Mouse (Mus musculus) G1E (cell line): ENCODE measurements around the gene Hdhd5. TPM values are rescaled to one million over a fixed set of nuclear protein-coding genes. Genes with fewer than 3 reads are reported as not detected.

ENCODE experiments used
- ATAC-seq: 2 replicates; pipeline ENCODE4 v1.8.0; 2016; ENCODE audit warnings: mild to moderate bottlenecking; ENCODE audit not compliant: insufficient number of reproducible peaks, poor library complexity, low FRiP score, severe bottlenecking; ENCODE audit errors: extremely low read depth
- DNase-seq: peaks from one replicate; pipeline ENCODE4 v3.0.0; 2012; ENCODE audit warnings: low spot score
- H3K27me3 ChIP-seq: 2 replicates; pipeline ENCODE4 v1.6.1; 2012; ENCODE audit warnings: mild to moderate bottlenecking, low read length, inconsistent platforms; ENCODE audit not compliant: insufficient read depth
- H3K36me3 ChIP-seq: replicated peaks from 2 replicates; pipeline ENCODE3; 2012; ENCODE audit warnings: mild to moderate bottlenecking, inconsistent platforms
- H3K4me1 ChIP-seq: 2 replicates; pipeline ENCODE4 v1.6.1; 2012; ENCODE audit warnings: low read depth, low read length, inconsistent platforms, mixed read lengths; ENCODE audit not compliant: insufficient read depth
- H3K4me3 ChIP-seq: 2 replicates; pipeline ENCODE4 v1.5.1; 2012; ENCODE audit warnings: low read depth, mild to moderate bottlenecking, inconsistent platforms, low read length, moderate library complexity, mixed read lengths
- H3K9me3 ChIP-seq: replicated peaks from 2 replicates; pipeline ENCODE4 v1.6.1; 2012; ENCODE audit warnings: inconsistent platforms
- CTCF ChIP-seq: IDR thresholded peaks from 2 replicates; pipeline ENCODE4 v1.5.1; 2012; ENCODE audit warnings: low read depth, low read length, inconsistent platforms, mixed read lengths
- GATA1 ChIP-seq: IDR thresholded peaks from 2 replicates; pipeline ENCODE4 v1.6.1; 2012; ENCODE audit warnings: borderline replicate concordance, low read length, inconsistent platforms, mixed read lengths
- GATA2 ChIP-seq: IDR thresholded peaks from 2 replicates; pipeline ENCODE4 v1.6.1; 2012; ENCODE audit warnings: low read depth, low read length, inconsistent platforms, borderline replicate concordance
- POLR2AphosphoS5 ChIP-seq: IDR thresholded peaks from 2 replicates; pipeline ENCODE4 v1.6.1; 2012; ENCODE audit warnings: low read depth, low read length, inconsistent platforms; ENCODE audit not compliant: insufficient replicate concordance
- TAL1 ChIP-seq: conservative IDR thresholded peaks from 2 replicates; pipeline ENCODE4 v1.6.1; 2012; ENCODE audit warnings: low read depth, low read length, inconsistent platforms, mixed read lengths
- polyA plus RNA-seq: library from polyadenylated mRNA; stranded (reverse); fragments of >175 nt; gene quantifications from 2 replicates; pipeline ENCODE4 v1.2.3, GENCODE M21; 2012
- total RNA-seq, 2 experiments: library from RNA; stranded (forward) in 1 of 2; stranded (reverse) in 1 of 2; fragments of 200-1000 nt in 1 of 2; fragments of >200 nt in 1 of 2; fragmentation: Nextera tagmentation in 1 of 2; gene quantifications; 2 replicates each; pipeline ENCODE4 v1.2.3; 2014 to 2017

The Hdhd5 gene
- total and polyA plus RNA-seq, 3 experiments: 10.0 to 12.8 (median 10.5) TPM

DNA sequence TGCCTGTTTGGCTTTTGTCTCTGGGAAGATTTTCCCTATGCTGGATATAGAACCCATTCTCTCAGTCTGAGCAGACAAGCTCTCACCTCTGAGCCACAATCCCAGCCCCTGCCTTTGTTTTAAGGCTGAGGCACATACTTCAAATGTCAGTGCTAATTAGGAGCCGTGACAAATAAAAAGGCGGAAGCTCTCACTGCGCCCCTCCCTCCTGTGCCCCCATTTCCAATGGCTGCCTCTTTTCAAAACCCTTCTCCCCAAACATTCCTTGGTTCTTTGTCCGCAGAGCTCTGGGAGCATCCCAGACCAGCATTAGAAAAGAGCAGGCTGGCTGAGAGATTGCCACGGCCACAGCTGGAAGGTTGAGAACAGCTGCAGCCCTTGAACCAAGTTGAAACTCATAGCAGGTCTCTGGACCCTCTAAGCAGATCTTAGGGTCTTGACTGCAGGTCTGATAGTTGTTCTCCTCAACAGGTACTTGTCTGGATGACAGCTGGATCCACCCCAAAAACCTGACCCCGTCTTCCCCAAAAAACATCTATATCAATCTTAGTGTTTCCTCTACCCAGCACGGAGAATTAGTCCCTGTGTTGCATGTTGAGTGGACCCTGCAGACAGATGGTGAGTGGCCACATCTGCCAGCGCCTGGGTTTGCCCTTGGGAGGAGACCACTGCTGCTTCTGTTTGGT lies 58.5 kb downstream of the Hdhd5 start:
- TF ChIP-seq CTCF (no peak), GATA2 (no peak), GATA1 (no peak), TAL1 (no peak), POLR2AphosphoS5 (no peak)
- Histone ChIP-seq H3K9me3 (no peaks in the 10 kb centered on the region), H3K27me3 (no peaks in the 10 kb centered on the region), H3K4me3 (no peak overlapping the region), H3K36me3 (peaks cover 68% of the 10 kb centered on the region), H3K4me1 (peaks cover 26% of the 10 kb centered on the region)
- no peak for ATAC-seq
- DNase-seq: no peak

DNA sequence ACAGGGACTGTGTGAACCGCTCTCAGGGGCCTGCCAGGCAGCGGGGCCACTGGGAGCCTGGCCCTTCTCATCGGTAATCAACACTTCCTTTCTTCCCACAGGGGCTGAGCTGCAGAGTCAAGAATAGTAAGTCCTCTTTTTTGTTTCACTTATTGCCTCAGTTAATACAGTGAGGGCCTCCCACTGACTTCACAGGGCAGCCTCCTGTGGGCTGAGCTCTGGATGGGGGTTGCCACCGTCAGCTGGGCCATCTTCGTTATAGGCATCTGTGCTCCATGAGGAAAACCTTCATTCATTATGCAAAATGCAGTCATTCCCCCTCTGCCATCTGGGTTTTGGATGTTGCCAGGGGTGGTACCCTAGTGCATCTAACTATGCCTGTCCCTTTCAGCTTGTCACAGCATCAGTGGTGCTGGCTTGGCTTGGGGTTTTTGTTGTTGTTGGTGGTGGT lies 59.1 kb downstream of the Hdhd5 start:
- peaks cover 30% of the 10 kb centered on the region for H3K4me1 ChIP-seq
- no peak overlapping the region for H3K4me3 ChIP-seq

DNA sequence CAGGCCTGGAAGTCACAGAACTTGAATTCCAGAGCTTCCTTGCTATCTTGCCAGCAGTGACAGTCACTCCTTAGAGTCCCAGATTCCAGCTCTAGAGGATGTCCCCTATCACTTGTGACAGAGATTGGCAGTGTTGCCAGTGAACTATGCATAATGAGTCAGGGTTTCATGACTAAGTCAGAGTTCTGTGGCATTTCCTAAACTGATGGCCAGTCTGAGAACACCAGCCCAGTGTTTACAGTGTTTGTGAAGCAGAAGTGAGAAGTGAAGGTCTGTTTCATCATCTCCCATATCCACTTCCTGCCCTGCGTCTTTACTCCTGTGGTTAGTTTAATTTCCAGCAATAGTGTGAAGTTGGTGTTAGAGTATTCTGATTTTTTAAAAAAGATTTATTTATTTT lies 60.5 kb downstream of the Hdhd5 start:
- ATAC-seq: no peak
- no peak for DNase-seq
- H3K36me3 ChIP-seq: peaks cover 58% of the 10 kb centered on the region
- no peaks in the 10 kb centered on the region for H3K9me3 ChIP-seq
- H3K27me3 ChIP-seq: no peaks in the 10 kb centered on the region
- no peak overlapping the region for H3K4me3 ChIP-seq
- peaks cover 42% of the 10 kb centered on the region for H3K4me1 ChIP-seq
- TF ChIP-seq CTCF: no peak
- TF ChIP-seq TAL1: no peak
- TF ChIP-seq GATA1: no peak
- no peak for TF ChIP-seq GATA2
- no peak for TF ChIP-seq POLR2AphosphoS5

More for the DNA sequence above, 59.1 kb downstream of the Hdhd5 start:
- no peaks in the 10 kb centered on the region for H3K27me3 ChIP-seq
- H3K36me3 ChIP-seq: peaks cover 66% of the 10 kb centered on the region
- ATAC-seq (no peak), DNase-seq (no peak)
- no peaks in the 10 kb centered on the region for H3K9me3 ChIP-seq
- TF ChIP-seq POLR2AphosphoS5 (no peak), CTCF (no peak), TAL1 (no peak), GATA1 (no peak), GATA2 (no peak)

DNA sequence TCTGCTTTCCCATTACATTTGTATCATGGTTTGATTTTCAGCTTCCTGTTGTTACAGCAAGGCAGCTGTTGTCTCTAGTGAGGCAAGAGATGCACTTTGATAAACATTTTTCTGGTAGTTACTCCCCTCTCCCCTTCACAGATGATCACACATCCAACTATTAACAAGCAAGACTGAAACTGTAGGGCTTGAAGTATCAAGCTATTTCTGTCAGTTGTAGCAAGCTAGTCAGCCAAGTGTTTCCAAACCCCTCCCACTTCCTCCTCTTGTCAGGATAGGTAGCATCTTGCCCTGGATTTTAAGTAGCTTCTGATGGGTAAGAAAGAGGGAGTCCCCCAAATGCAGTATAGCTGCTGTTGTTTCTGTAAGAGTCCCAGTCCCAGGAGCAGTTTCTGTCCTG lies 61.3 kb downstream of the Hdhd5 start:
- H3K4me3 ChIP-seq: no peak overlapping the region
- no peaks in the 10 kb centered on the region for H3K27me3 ChIP-seq
- DNase-seq (no peak), ATAC-seq (no peak)
- H3K4me1 ChIP-seq: peaks cover 50% of the 10 kb centered on the region
- TF ChIP-seq POLR2AphosphoS5: no peak
- TF ChIP-seq TAL1: no peak
- H3K9me3 ChIP-seq: no peaks in the 10 kb centered on the region
- peaks cover 54% of the 10 kb centered on the region for H3K36me3 ChIP-seq

DNA sequence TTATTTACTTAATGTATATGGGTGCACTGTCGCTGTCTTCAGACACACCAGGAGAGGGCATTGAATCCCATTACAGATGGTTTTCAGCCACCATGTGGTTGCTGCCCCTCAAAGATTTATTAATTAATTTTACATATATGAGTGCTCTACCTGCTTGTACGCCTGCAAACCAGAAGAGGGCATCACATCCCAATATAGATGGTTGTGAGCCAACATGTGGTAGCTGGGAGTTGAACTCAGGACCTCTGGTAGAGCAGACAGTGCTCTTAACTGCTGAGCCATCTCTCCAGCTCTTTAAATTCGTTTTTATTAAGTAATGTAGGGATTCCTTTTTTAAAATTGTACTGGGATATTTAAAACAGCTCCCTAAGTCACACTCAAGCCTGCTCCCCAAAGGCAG lies 61.9 kb downstream of the Hdhd5 start:
- ATAC-seq (no peak), DNase-seq (no peak)
- Histone ChIP-seq H3K36me3 (peaks cover 49% of the 10 kb centered on the region), H3K4me1 (peaks cover 55% of the 10 kb centered on the region), H3K4me3 (no peak overlapping the region), H3K27me3 (no peaks in the 10 kb centered on the region), H3K9me3 (no peaks in the 10 kb centered on the region)
- no peak for TF ChIP-seq GATA1
- TF ChIP-seq CTCF: no peak
- no peak for TF ChIP-seq POLR2AphosphoS5
- no peak for TF ChIP-seq TAL1
- TF ChIP-seq GATA2: no peak

DNA sequence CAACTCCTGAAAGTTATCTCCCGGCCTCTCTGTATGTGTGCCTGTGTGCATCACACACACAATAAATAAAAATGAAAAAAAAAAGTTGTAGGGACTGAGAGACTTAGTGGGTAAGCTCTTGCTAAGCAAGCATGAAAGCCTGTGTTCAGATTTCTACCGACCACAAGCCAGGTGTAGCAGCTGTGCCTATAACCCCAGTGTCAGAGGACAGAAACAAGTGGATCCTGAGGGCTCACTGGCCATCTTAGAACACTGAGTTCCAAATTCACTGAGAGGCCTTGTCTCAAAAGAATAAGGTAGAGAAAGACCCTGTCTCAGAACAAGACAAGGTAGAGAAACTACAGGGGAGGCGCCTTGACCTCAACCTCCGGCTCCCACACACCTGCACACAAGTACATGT lies 62.9 kb downstream of the Hdhd5 start:
- no peaks in the 10 kb centered on the region for H3K9me3 ChIP-seq
- peaks cover 60% of the 10 kb centered on the region for H3K4me1 ChIP-seq
- DNase-seq: no peak
- H3K27me3 ChIP-seq: no peaks in the 10 kb centered on the region
- ATAC-seq: no peak
- TF ChIP-seq GATA2: no peak
- no peak for TF ChIP-seq GATA1
- TF ChIP-seq POLR2AphosphoS5: no peak
- TF ChIP-seq TAL1: no peak
- TF ChIP-seq CTCF: no peak
- peaks cover 39% of the 10 kb centered on the region for H3K36me3 ChIP-seq
- no peak overlapping the region for H3K4me3 ChIP-seq
